Mouse (Mus musculus) layer of hippocampus, adult 8-10 months (tissue): ENCODE measurements around the gene Havcr2. TPM values are rescaled to one million over a fixed set of nuclear protein-coding genes. Genes with fewer than 3 reads are reported as not detected.
"Not testable (repeated sequence)": the region's sequence is repeated elsewhere in the genome, so short reads cannot be mapped to it uniquely, and the experiment has no call there.

Source experiments
- DNase-seq, 2 experiments: peaks; one replicate each; pipeline ENCODE4 v3.0.0; 2022; ENCODE audit warnings: low spot score in 2 of 2
- total RNA-seq, 4 experiments: library from RNA; stranded (reverse); gene quantifications; 2 replicates each; pipeline ENCODE4 v1.2.4; 2022

The Havcr2 gene
- total RNA-seq, 4 experiments from 2014 or later = 2.3 to 17.9 (median 9.6) TPM

- no peak for DNase-seq
Observed at GRCm38 (mm10) chr11:46459960-46460359, 5.2 kb downstream of the Havcr2 start.

DNA sequence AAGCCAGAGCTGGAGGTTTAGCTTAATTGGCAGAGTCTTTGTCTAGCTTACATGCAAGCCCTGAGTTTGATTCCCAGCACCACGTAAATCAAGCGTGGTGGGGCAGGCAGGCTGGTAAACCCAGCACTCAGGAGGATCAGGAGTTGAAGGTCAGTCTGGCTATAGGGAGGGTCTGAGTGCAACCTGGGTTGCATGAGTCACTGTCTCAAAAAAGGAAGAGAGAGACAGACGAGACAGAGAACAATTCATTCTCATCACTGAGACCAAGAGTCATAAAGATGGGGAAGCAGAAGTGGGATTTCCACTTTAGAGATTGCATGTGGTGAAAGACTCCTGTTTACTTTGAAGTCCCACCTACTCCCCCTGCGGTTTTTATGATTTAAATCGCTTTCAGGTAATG, 6.6 kb downstream of the Havcr2 start:
- no peak for DNase-seq

- DNase-seq = no peak
Observed at GRCm38 (mm10) chr11:46461931-46462330, 7.2 kb downstream of the Havcr2 start.

GRCm38 (mm10) chr11:46466878-46467277, 12.1 kb downstream of the Havcr2 start:
- no peak for DNase-seq

GRCm38 (mm10) chr11:46474220-46474619, 19.5 kb downstream of the Havcr2 start:
- no peak for DNase-seq

DNA sequence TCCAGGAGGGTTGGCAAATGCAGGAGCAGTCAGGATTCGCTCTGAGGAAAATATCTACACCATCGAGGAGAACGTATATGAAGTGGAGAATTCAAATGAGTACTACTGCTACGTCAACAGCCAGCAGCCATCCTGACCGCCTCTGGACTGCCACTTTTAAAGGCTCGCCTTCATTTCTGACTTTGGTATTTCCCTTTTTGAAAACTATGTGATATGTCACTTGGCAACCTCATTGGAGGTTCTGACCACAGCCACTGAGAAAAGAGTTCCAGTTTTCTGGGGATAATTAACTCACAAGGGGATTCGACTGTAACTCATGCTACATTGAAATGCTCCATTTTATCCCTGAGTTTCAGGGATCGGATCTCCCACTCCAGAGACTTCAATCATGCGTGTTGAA, 24.6 kb downstream of the Havcr2 start:
- no peak for DNase-seq

- no peak for DNase-seq
Observed at GRCm38 (mm10) chr11:46480517-46480916, 25.8 kb downstream of the Havcr2 start.

DNA sequence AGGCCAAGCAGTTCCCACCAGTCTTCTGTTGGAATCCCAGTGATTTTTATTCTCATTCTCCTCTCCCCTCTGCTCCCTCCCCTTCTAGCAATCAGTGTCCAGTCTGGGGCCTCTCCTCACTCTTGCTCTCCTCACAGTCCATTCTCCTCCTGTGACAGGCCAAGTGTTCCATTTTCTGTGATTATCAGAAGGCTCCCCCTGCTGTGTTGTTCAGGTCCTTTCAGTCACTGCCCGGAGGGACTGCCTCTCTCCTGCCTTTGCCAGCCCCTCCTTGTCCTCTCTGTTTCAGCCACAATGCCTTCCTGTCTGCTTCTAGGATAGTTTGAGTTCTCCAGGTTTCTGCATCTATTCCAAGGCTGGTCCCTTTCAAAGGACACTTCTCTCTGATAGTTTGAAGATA, 33.5 kb downstream of the Havcr2 start:
- DNase-seq = no peak

- DNase-seq = peak in 1 of 2 experiments; percentile 7
Observed at GRCm38 (mm10) chr11:46488650-46489049, 33.9 kb downstream of the Havcr2 start.

GRCm38 (mm10) chr11:46507146-46507545, 52.4 kb downstream of the Havcr2 start:
- no peak for DNase-seq

DNA sequence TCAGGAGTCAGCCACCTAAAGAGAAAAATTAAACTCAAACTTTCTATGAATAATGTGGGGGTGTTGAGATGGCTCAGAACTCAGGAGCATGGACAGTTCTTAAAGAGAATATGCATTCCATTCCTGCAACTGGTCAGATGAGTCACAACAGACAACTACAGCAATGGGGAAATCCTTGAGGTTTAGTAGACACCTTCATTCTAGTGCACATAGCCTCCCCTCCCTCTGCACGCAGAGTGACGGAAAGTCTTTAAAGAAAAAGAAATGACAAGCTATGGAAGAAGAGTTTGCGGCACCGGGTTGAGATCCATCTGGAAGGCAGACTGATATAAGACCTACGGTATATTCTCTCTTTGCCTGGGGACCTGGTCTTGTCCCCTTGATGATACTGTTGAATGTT, 55.2 kb downstream of the Havcr2 start:
- DNase-seq = no peak

GRCm38 (mm10) chr11:46521341-46521740, 66.6 kb downstream of the Havcr2 start:
- not testable (repeated sequence) for DNase-seq

- DNase-seq = no peak
Observed at GRCm38 (mm10) chr11:46522719-46523118, 68.0 kb downstream of the Havcr2 start.

DNA sequence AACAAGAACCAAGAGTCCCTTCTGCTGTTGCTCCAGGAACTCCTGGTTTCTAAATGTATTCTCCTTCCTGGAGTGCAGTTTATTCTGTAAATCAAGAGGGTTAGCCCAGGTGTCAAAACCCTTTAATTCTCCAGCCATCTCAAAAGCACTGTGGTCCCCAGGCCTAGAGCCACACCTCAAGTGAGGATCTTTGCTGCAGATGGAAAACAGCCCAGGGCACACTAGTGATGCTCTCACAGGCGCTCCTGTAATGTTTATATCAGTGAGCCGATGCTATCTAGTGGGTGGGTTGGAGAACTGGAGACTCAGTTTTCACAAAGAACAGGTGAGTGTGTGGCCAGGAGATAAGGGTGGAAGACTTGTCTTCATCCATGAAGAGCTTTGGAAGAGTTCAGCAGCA, 69.2 kb downstream of the Havcr2 start, which contains the start of gene Gm12169:
TSS of gene Gm12169 (plus strand) at position 301 of the 400 bp plus-strand sequence.
- no peak for DNase-seq

GRCm38 (mm10) chr11:46530149-46530548, 75.4 kb downstream of the Havcr2 start:
- no peak for DNase-seq

Other genes with a start within 250 kb of the Havcr2 start
- gene Fndc9, start 219.4 kb upstream of the Havcr2 start, total RNA-seq = 1 to 10 TPM in 3 of 4 experiments, under 1 TPM in 1; 0.73 to 1.3 (median 1.2) TPM
- 100 to 1,000 TPM; 481 to 545 (median 513) TPM for gene Cyfip2, start 142.1 kb upstream of the Havcr2 start, total RNA-seq
- under 1 TPM; 0.17 to 0.82 (median 0.57) TPM for gene Itk, start 65.4 kb upstream of the Havcr2 start, total RNA-seq
- not detected for gene Fam71b, start 58.4 kb upstream of the Havcr2 start, total RNA-seq
- 10 to 100 TPM; 25.9 to 38.5 (median 35.6) TPM for gene Med7, start 18.0 kb upstream of the Havcr2 start, total RNA-seq
- not detected for gene Gm12169, start 69.3 kb downstream of the Havcr2 start, total RNA-seq
- under 1 TPM in 1 of 4 experiments, not detected in 3; 0.22 TPM for gene BC053393, start 116.6 kb downstream of the Havcr2 start, total RNA-seq
- not detected for gene Dppa1, start 174.3 kb downstream of the Havcr2 start, total RNA-seq